ENCODE assay signal across 13 mouse cellular contexts in genomic region chr11:98244415-98244814, GRCm38 (mm10).
"Had no signal": no experiment of that assay in that cellular context is flagged by ENCODE, and none has a peak within 500 bp of the region (broad histone marks: within the 10 kb centered on the region; RNA-seq: fewer than 3 reads in every experiment).

No protein-coding gene starts in this region.

- H3K9ac ChIP-seq: intestine, embryonic 15.5 days; limb, embryonic 13.5 days; midbrain, embryonic 15.5 days; neural tube, embryonic 13.5 days had no signal

- H3K4me1 ChIP-seq: intestine, embryonic 15.5 days; limb, embryonic 13.5 days; midbrain, embryonic 10.5 days; midbrain, embryonic 15.5 days; neural tube, embryonic 13.5 days had no signal

- H3K4me2 ChIP-seq: intestine, embryonic 15.5 days; limb, embryonic 13.5 days; midbrain, embryonic 15.5 days; neural tube, embryonic 13.5 days had no signal

- H3K4me3 ChIP-seq: intestine, embryonic 15.5 days; layer of hippocampus, adult 2 months; limb, embryonic 13.5 days; midbrain, embryonic 10.5 days; midbrain, embryonic 15.5 days; neural tube, embryonic 13.5 days had no signal

- H3K27ac ChIP-seq: intestine, embryonic 15.5 days; layer of hippocampus, adult 2 months; limb, embryonic 13.5 days; midbrain, embryonic 10.5 days; midbrain, embryonic 15.5 days; neural tube, embryonic 13.5 days; stomach, postnatal 0 days had no signal

- H3K9me3 ChIP-seq: intestine, embryonic 15.5 days; limb, embryonic 13.5 days; midbrain, embryonic 10.5 days; midbrain, embryonic 15.5 days; neural tube, embryonic 13.5 days had no signal

- ATAC-seq: intestine, embryonic 15.5 days; midbrain, embryonic 15.5 days had no signal

- H3K27me3 ChIP-seq: intestine, embryonic 15.5 days; limb, embryonic 13.5 days; midbrain, embryonic 15.5 days; neural tube, embryonic 13.5 days had no signal

- DNase-seq: kidney, adult 18-20 months; kidney, postnatal 10 days; kidney, postnatal 4 days; left cerebral cortex, postnatal 4 days; lung, adult 18-20 months; right cerebral cortex, postnatal 25 days had no signal
